Mouse (Mus musculus): ENCODE measurements around the gene Sh3bgrl2. TPM values are rescaled to one million over a fixed set of nuclear protein-coding genes. Genes with fewer than 3 reads are reported as not detected.

The Sh3bgrl2 gene
- polyA plus RNA-seq, 2 experiments: 5.3 to 15.5 TPM

DNA sequence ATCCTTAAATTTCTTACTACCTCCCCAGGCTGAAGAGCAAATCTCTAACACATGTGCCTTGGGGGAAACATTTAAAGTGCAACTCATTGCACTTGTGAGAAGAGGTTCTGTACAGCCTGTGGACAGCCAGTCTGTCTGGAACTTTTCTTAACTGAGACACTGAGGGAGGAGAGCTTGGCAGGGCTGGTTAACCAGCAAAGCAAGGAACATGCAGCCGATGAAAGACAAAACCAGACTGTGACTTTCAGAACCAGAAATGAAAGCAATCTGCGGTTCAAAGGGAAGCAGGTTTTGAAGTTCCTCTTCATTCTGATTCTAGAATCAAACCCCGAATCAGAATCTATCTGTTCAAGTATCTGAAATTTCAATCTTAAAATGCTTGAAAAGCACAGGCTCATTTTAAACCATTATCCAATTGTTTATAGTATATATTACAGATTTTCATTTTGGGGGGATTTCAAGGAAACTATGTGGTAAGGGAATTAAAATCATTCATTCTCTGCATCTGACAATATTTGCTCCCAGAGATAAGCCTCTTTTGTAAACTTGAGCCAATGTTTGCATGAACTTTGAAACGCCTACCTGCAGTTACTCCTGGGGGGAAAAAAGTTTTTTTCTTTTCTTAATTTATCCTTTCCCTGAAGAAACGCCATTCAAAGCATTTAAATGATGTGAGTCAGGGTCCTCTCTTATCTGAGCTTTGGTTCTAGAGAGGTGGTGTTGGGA is 14.9 kb upstream of the Sh3bgrl2 start:
- DNase-seq (ENCODE audit: low spot score) (no peak), ATAC-seq (ENCODE audit: low FRiP score, low read depth) (no peak)
- Histone ChIP-seq H3K4me2 (replicated peaks; ENCODE audit: low read depth, low read length, severe bottlenecking) (no peak overlapping the region), H3K36me3 (ENCODE audit: control insufficient read depth, insufficient read depth, low read length) (no peaks in the 10 kb centered on the region), H3K4me1 (ENCODE audit: control insufficient read depth, insufficient read depth, low read length) (0 out of 2 replicates have a peak, but pooled peaks cover 3% of the 10 kb centered on the region), H3K4me3 (replicated peaks; ENCODE audit: low read length) (no peak overlapping the region), H3K27ac (replicated peaks; ENCODE audit: low read depth, low read length) (no peak overlapping the region), H3K27me3 (ENCODE audit: control insufficient read depth, insufficient read depth, low read length) (no peaks in the 10 kb centered on the region), H3K9ac (ENCODE audit: low read depth, low read length, severe bottlenecking) (no peak overlapping the region), H3K9me3 (ENCODE audit: control insufficient read depth, low read length) (no peaks in the 10 kb centered on the region)
- 86% methylated on average over 5 of the region's 5 CpGs for WGBS
- TF ChIP-seq POLR2A (IDR thresholded peaks at IDR 0.05; ENCODE audit: borderline replicate concordance, extremely low read depth, insufficient read depth, insufficient read length): no peak

DNA sequence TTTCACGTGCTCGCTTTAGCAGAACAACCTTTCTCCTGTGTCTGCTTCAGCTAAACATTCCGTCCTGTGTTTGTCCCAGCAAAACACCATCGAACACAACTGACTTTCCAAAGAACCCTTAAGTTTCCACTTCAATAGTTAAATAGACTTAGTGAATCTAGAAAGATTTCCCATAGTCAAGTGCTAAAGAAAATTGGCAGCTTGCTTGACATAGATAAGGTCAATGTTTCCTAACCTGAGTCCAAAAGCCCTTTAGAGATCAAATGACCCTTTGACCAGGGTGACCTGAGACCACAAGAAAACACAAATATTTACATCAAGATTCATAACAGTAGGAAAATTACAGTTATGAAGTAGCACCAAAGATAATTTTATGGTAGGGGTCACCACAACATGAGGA is 11.2 kb upstream of the Sh3bgrl2 start:
- Histone ChIP-seq H3K9me3 (ENCODE audit: control insufficient read depth, low read length) (no peaks in the 10 kb centered on the region), H3K36me3 (ENCODE audit: control insufficient read depth, insufficient read depth, low read length) (no peaks in the 10 kb centered on the region), H3K27ac (replicated peaks; ENCODE audit: low read depth, low read length) (no peak overlapping the region), H3K4me1 (ENCODE audit: control insufficient read depth, insufficient read depth, low read length) (0 out of 2 replicates have a peak, but pooled peaks cover 3% of the 10 kb centered on the region), H3K4me3 (replicated peaks; ENCODE audit: low read length) (no peak overlapping the region), H3K9ac (ENCODE audit: low read depth, low read length, severe bottlenecking) (no peak overlapping the region), H3K4me2 (replicated peaks; ENCODE audit: low read depth, low read length, severe bottlenecking) (no peak overlapping the region), H3K27me3 (ENCODE audit: control insufficient read depth, insufficient read depth, low read length) (no peaks in the 10 kb centered on the region)
- no peak for TF ChIP-seq POLR2A (IDR thresholded peaks at IDR 0.05; ENCODE audit: borderline replicate concordance, extremely low read depth, insufficient read depth, insufficient read length)
- 89% methylated on average over 4 of the region's 4 CpGs for WGBS
- ATAC-seq (ENCODE audit: low FRiP score, low read depth): no peak
- no peak for DNase-seq (ENCODE audit: low spot score)

DNA sequence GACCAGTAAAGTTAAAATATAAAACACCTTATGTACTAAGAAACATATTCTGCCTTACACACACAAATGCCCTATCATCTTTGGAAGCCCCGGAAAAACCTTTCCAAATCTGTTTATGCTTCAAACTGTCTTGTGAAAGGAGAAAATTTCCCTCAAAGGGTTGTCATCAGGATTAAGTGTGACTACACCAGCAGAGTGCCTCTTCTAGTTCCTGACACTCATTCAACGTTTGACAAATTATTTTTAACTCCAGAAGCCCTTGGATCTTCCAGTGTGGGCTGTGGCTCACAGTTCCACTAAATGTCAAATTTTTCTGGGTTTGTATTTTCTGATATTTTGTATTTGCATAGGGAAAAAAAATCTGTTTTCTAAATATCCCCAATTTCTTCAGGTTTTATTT is 10.6 kb upstream of the Sh3bgrl2 start:
- Histone ChIP-seq H3K9me3 (ENCODE audit: control insufficient read depth, low read length) (no peaks in the 10 kb centered on the region), H3K9ac (ENCODE audit: low read depth, low read length, severe bottlenecking) (no peak overlapping the region), H3K4me2 (replicated peaks; ENCODE audit: low read depth, low read length, severe bottlenecking) (no peak overlapping the region), H3K27ac (replicated peaks; ENCODE audit: low read depth, low read length) (no peak overlapping the region), H3K4me3 (replicated peaks; ENCODE audit: low read length) (no peak overlapping the region), H3K27me3 (ENCODE audit: control insufficient read depth, insufficient read depth, low read length) (no peaks in the 10 kb centered on the region), H3K4me1 (ENCODE audit: control insufficient read depth, insufficient read depth, low read length) (0 out of 2 replicates have a peak, but pooled peaks cover 3% of the 10 kb centered on the region), H3K36me3 (ENCODE audit: control insufficient read depth, insufficient read depth, low read length) (no peaks in the 10 kb centered on the region)
- WGBS: 55% methylated on average over 2 of the region's 2 CpGs
- no peak for TF ChIP-seq POLR2A (IDR thresholded peaks at IDR 0.05; ENCODE audit: borderline replicate concordance, extremely low read depth, insufficient read depth, insufficient read length)
- DNase-seq (ENCODE audit: low spot score) (no peak), ATAC-seq (ENCODE audit: low FRiP score, low read depth) (no peak)

DNA sequence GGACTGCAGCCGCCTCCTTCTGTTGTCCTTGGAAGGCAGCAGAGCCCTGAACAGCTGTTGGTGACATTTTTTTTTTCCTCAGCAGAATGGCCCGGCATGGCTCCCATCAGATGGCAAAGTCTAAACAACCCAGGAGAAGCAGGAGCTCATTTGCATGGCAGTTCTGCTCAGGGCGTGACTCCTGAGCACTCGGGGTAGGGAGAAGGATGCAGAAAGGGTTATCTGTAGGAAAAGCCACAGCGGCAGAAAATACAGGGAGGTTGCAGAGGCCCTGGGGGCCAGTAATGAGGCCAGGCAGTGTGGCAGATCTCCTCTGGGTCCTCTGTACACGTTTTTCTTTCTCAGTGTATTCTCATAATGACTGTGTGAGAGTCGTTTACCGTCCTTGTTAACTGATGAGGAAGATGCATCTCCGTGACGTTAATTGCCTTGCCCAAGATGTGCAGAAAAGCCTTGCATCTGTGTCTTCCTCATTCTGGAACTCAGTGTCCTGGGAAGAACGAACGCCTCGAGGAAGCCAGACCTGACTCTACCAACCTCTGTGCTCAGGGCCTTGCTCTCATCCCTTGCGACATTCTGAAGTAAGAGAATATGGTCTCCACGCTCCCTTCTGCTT is 10.1 kb upstream of the Sh3bgrl2 start:
- Histone ChIP-seq H3K27me3 (ENCODE audit: control insufficient read depth, insufficient read depth, low read length) (no peaks in the 10 kb centered on the region), H3K36me3 (ENCODE audit: control insufficient read depth, insufficient read depth, low read length) (no peaks in the 10 kb centered on the region), H3K9ac (ENCODE audit: low read depth, low read length, severe bottlenecking) (no peak overlapping the region), H3K9me3 (ENCODE audit: control insufficient read depth, low read length) (no peaks in the 10 kb centered on the region), H3K27ac (replicated peaks; ENCODE audit: low read depth, low read length) (no peak overlapping the region), H3K4me2 (replicated peaks; ENCODE audit: low read depth, low read length, severe bottlenecking) (no peak overlapping the region), H3K4me3 (replicated peaks; ENCODE audit: low read length) (no peak overlapping the region), H3K4me1 (ENCODE audit: control insufficient read depth, insufficient read depth, low read length) (0 out of 2 replicates have a peak, but pooled peaks cover 3% of the 10 kb centered on the region)
- no peak for ATAC-seq (ENCODE audit: low FRiP score, low read depth)
- TF ChIP-seq POLR2A (IDR thresholded peaks at IDR 0.05; ENCODE audit: borderline replicate concordance, extremely low read depth, insufficient read depth, insufficient read length): no peak
- no peak for DNase-seq (ENCODE audit: low spot score)
- WGBS: 43% methylated on average over 15 of the region's 15 CpGs

DNA sequence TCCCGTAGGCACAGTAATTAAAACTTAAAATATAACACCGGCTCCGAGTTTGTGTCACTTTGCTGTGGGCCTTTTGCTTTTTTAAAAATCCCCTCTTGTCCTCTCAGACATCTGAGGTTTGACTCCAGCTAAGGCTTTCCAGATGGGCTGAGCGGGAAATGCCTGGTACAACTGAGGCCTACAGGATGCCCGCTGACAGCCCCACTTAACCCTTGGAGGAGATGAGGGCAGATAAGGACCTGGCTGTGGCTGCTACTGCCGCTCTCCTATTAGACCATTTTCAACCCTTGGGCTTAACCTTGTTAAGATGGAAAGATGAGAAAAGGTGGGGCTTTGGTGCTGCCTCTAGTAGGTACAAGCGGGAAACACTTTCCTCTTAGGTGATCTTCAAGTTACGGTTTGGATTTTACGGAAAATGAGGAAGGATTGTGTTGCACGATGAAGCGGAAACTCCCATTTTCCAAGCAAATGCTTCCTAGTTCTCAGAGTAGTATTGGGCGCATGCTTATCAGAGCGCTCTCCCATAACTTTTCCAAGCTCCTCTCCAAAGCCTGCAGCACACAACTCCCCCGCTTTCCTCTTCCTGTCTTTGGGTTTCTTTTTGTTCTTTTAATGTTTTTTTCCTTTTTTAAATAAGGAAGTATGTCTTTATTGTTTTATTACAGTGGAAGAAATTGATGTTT is 8.2 kb upstream of the Sh3bgrl2 start:
- no peak overlapping the region for H3K9ac ChIP-seq (ENCODE audit: low read depth, low read length, severe bottlenecking)
- H3K27ac ChIP-seq (replicated peaks; ENCODE audit: low read depth, low read length): no peak overlapping the region
- ATAC-seq (ENCODE audit: low FRiP score, low read depth) (no peak), DNase-seq (ENCODE audit: low spot score) (no peak)
- no peaks in the 10 kb centered on the region for H3K36me3 ChIP-seq (ENCODE audit: control insufficient read depth, insufficient read depth, low read length)
- H3K9me3 ChIP-seq (ENCODE audit: control insufficient read depth, low read length): no peaks in the 10 kb centered on the region
- no peak for TF ChIP-seq POLR2A (IDR thresholded peaks at IDR 0.05; ENCODE audit: borderline replicate concordance, extremely low read depth, insufficient read depth, insufficient read length)
- WGBS: 75% methylated on average over 14 of the region's 14 CpGs
- 0 out of 2 replicates have a peak, but pooled peaks cover 3% of the 10 kb centered on the region for H3K4me1 ChIP-seq (ENCODE audit: control insufficient read depth, insufficient read depth, low read length)
- no peaks in the 10 kb centered on the region for H3K27me3 ChIP-seq (ENCODE audit: control insufficient read depth, insufficient read depth, low read length)
- no peak overlapping the region for H3K4me2 ChIP-seq (replicated peaks; ENCODE audit: low read depth, low read length, severe bottlenecking)
- H3K4me3 ChIP-seq (replicated peaks; ENCODE audit: low read length): no peak overlapping the region
